7 mouse cellular contexts compared by ENCODE assay signal in the genomic region with DNA sequence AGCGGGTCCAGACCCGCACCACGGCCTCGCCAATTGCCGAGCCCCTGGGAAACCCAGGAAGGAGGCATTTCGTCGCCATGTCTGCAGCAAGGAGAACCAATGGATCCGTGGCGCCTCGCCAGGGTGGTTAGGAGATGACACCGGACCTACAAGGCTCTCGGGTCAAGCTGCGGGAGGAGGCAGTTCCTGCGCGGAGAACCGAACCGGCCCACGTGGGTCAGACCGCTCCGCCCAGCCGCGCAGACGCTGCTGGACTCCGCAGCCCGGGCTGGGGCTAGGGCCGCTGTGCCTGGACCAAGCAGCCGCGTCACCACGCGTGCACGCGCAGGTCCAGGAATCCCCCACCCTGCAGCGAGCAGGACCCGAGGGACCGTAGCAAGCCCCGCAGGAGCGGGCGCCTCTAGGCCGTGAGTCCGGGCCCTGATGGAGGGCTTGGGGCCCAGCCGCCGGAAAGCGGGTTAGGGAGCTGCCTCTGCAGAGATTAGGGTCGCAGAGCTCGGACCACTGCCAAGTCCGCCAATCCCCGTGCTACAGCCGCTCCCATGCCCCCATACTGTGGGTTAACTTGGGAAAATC. TPM values are rescaled to one million over a fixed set of nuclear protein-coding genes. Genes with fewer than 3 reads are reported as not detected.
DNase-seq lines count a peak whose midpoint lies in the region; ATAC-seq and TF ChIP-seq lines count a peak whose summit lies in the region.

A gene (plus strand): TSS at position 213 of the 576 bp plus-strand sequence.

- no peaks in the 10 kb centered on the region for H3K9me3 ChIP-seq in intestine, postnatal 0 days (ENCODE audit: control insufficient read depth)

- no peaks in the 10 kb centered on the region for H3K4me1 ChIP-seq in intestine, postnatal 0 days (replicated peaks; ENCODE audit: control insufficient read depth, insufficient read depth, low read length)

- H3K27me3 ChIP-seq in intestine, postnatal 0 days (replicated peaks; ENCODE audit: control insufficient read depth, insufficient read depth, low read length): no peaks in the 10 kb centered on the region

- TF ChIP-seq CTCF in intestine, postnatal 0 days (IDR thresholded peaks at IDR 0.05; ENCODE audit: low read depth): no peak

- peak; percentile 90 for DNase-seq in adrenal gland, postnatal 10 days
- DNase-seq in embryo, embryonic 9.5 days (ENCODE audit: extremely low spot score): peak; percentile 72
- peak; percentile 84 to 88 for DNase-seq in left cerebral cortex, postnatal 36 days (ENCODE audit: low spot score in 2 of 2)
- DNase-seq in mesoderm, embryonic 11.5 days (ENCODE audit: low read depth, low spot score): peak; percentile 64
- peak; percentile 86 for DNase-seq in right cerebral cortex, postnatal 25 days

- peak within 1 kb of the TSS; percentile 60 for H3K4me3 ChIP-seq in intestine, postnatal 0 days (ENCODE audit: low read depth, low read length)

- H3K36me3 ChIP-seq in intestine, postnatal 0 days (ENCODE audit: control insufficient read depth, insufficient read depth): no peaks in the 10 kb centered on the region

- peak within 1 kb of the TSS; percentile 96 for H3K4me2 ChIP-seq in intestine, postnatal 0 days (replicated peaks; ENCODE audit: low read depth)

- intact Hi-C loops in left cerebral cortex, postnatal 36 days (cut with DNase I): loop anchor here (10.0 kb wide), 1 partner anchor 235 kb away; no protein-coding TSS in a partner anchor

- peak; percentile 94 for ATAC-seq in granulocyte monocyte progenitor cell, adult 5-6 weeks (replicated peaks; ENCODE audit: poor library complexity, severe bottlenecking)
- peak; percentile 73 for ATAC-seq in intestine, postnatal 0 days

- 1% methylated on average over 48 of the region's 48 CpGs for WGBS in intestine, postnatal 0 days

- H3K27ac ChIP-seq in intestine, postnatal 0 days (ENCODE audit: low read depth, low read length): no peak within 1 kb of the TSS

- H3K9ac ChIP-seq in intestine, postnatal 0 days (ENCODE audit: low read depth, low read length): peak within 1 kb of the TSS; percentile 65

RNA-seq across cellular contexts. Expression of the gene that starts here (rescaled TPM):
- 10 to 100 TPM; 10.4 to 13.7 TPM for total RNA-seq in adrenal gland, postnatal 10 days (2021)
- total RNA-seq in granulocyte monocyte progenitor cell, adult 5-6 weeks (2014; fragmentation: Nextera tagmentation): 0.88 and 1.2 TPM in 2 replicates
- 2.3 and 2.5 TPM in 2 replicates for total RNA-seq in granulocyte monocyte progenitor cell, adult 5-6 weeks (2017)
- 1.2 and 1.4 TPM in 2 replicates for polyA plus RNA-seq in intestine, postnatal 0 days (2015; fragmentation: Nextera tagmentation; extraction: Ambion mirVana)
- total RNA-seq in left cerebral cortex, postnatal 36 days (2021): 10 to 100 TPM; 71.5 to 80.3 TPM

Comparison
In these comparisons a context has a peak if more than half of its experiments do, and no peak if none do; other contexts are left out.
1. RNA of the gene that starts here (total RNA-seq): 71.5 to 80.3 TPM in left cerebral cortex, postnatal 36 days; 10.4 to 13.7 TPM in adrenal gland, postnatal 10 days and 0.88 to 2.5 TPM in granulocyte monocyte progenitor cell, adult 5-6 weeks; every median in the first group is over 4 times any median in the second.
2. Peak in every context shown above with its lines, with median percentiles within 50 percentile points of each other: DNase-seq.